8 mouse cellular contexts compared by ENCODE assay signal in the genomic region with DNA sequence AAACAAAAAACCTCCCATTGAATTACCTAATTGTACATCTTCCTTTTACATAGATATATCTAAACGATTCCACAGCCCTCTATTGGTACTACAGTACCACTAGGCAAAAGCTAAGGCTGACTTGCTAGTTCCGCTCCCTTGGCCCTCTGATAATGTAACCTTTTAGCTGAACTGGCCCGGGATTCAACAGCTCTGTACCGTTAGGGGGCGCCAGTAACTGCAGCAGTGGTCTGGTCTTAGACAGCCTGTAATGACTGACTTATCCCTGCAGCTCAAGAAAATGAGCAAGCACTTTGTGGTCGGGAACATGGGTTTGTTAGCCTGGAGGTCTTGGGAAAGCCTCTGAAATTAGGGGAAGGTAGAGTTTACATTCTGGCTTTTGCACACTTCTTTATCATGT. TPM values are rescaled to one million over a fixed set of nuclear protein-coding genes. Genes with fewer than 3 reads are reported as not detected.
DNase-seq lines count a peak whose midpoint lies in the region; ATAC-seq and TF ChIP-seq lines count a peak whose summit lies in the region.
"Had no signal": no experiment of that assay in that cellular context is flagged by ENCODE, and none has a peak within 500 bp of the region (broad histone marks: within the 10 kb centered on the region; RNA-seq: fewer than 3 reads in every experiment).

No protein-coding gene starts in this region.

- H3K27me3 ChIP-seq in cerebellum, adult 2 months (ENCODE audit: control insufficient read depth, insufficient read depth, low read length), result no peaks in the 10 kb centered on the region
- no peaks in the 10 kb centered on the region for H3K27me3 ChIP-seq in intestine, postnatal 0 days (replicated peaks; ENCODE audit: control insufficient read depth, insufficient read depth, low read length)
- H3K27me3 ChIP-seq: megakaryocyte, embryonic 14.5 days had no signal

- H3K4me2 ChIP-seq in intestine, postnatal 0 days (replicated peaks; ENCODE audit: low read depth), result no peak overlapping the region

- H3K9me3 ChIP-seq in intestine, postnatal 0 days (ENCODE audit: control insufficient read depth), result no peaks in the 10 kb centered on the region
- H3K9me3 ChIP-seq: megakaryocyte, embryonic 14.5 days had no signal

- TF ChIP-seq CTCF in cerebellum, adult 2 months (IDR thresholded peaks at IDR 0.05; ENCODE audit: borderline replicate concordance, insufficient read depth, low read depth, low read length), result peak; percentile 37; the same call in 1 of the 2 replicates
- TF ChIP-seq CTCF in intestine, postnatal 0 days (IDR thresholded peaks at IDR 0.05; ENCODE audit: low read depth), result peak; percentile 73

- no peak overlapping the region for H3K27ac ChIP-seq in cerebellum, adult 2 months (ENCODE audit: insufficient read depth, low read length)
- H3K27ac ChIP-seq in intestine, postnatal 0 days (ENCODE audit: low read depth, low read length), result no peak overlapping the region

- H3K4me3 ChIP-seq in cerebellum, adult 2 months (replicated peaks; ENCODE audit: insufficient read depth, low read depth, low read length), result no peak overlapping the region
- H3K4me3 ChIP-seq in intestine, postnatal 0 days (ENCODE audit: low read depth, low read length), result no peak overlapping the region
- H3K4me3 ChIP-seq: megakaryocyte, embryonic 14.5 days had no signal

- DNase-seq in left cerebral cortex, postnatal 14 days (ENCODE audit: low spot score in 2 of 2), result peak; percentile 8 to 18
- no peak for DNase-seq in left cerebral cortex, postnatal 36 days (ENCODE audit: low spot score in 2 of 2)
- peak; percentile 68 for DNase-seq in NIH3T3 (ENCODE audit: low read depth)
- peak; percentile 19 to 30 for DNase-seq in cerebellum, adult 2 months
- DNase-seq in lung, postnatal 36 days, result peak; percentile 58

- no peak for ATAC-seq in intestine, postnatal 0 days
- ATAC-seq in activated CD4-positive, CD25-positive, alpha-beta regulatory T cell, adult 4 months, result no peak

- H3K9ac ChIP-seq in intestine, postnatal 0 days (ENCODE audit: low read depth, low read length), result no peak overlapping the region

- H3K4me1 ChIP-seq in cerebellum, adult 2 months (ENCODE audit: control insufficient read depth, insufficient read depth, low read length), result no peaks in the 10 kb centered on the region
- H3K4me1 ChIP-seq in intestine, postnatal 0 days (replicated peaks; ENCODE audit: control insufficient read depth, insufficient read depth, low read length), result no peaks in the 10 kb centered on the region

- 50% methylated on average over 6 of the region's 6 CpGs for WGBS in cerebellum, adult 2 months
- WGBS in intestine, postnatal 0 days, result 54% methylated on average over 6 of the region's 6 CpGs

- H3K36me3 ChIP-seq in intestine, postnatal 0 days (ENCODE audit: control insufficient read depth, insufficient read depth), result no peaks in the 10 kb centered on the region

- intact Hi-C loops in left cerebral cortex, postnatal 14 days (cut with DNase I), result no loop called here
- intact Hi-C loops in left cerebral cortex, postnatal 36 days (cut with DNase I), result loop anchor here (2.0 kb wide), 1 partner anchor 924 kb away; no protein-coding TSS in a partner anchor

- TF ChIP-seq POLR2A in cerebellum, adult 2 months (IDR thresholded peaks at IDR 0.05; ENCODE audit: borderline replicate concordance, insufficient read depth, low read length), result no peak

RNA-seq across cellular contexts. Expression of a gene that starts 39.9 kb away (rescaled TPM):
- 10 to 100 TPM; 42.8 to 51.2 TPM for total RNA-seq in left cerebral cortex, postnatal 14 days (2021)
- 10 to 100 TPM; 21.4 to 26.5 TPM for total RNA-seq in left cerebral cortex, postnatal 36 days (2021)
- polyA plus RNA-seq in cerebellum, adult 2 months (2012; rRNA removed), result 9.0 and 11.6 TPM in 2 replicates
- 193 and 200 TPM in 2 replicates for polyA plus RNA-seq in intestine, postnatal 0 days (2015; fragmentation: Nextera tagmentation; extraction: Ambion mirVana)
- polyA plus RNA-seq in activated CD4-positive, CD25-positive, alpha-beta regulatory T cell, adult 4 months (2017; shearing (Covaris generic)), result not detected

RNA-seq across cellular contexts. Expression of a gene that starts 56.1 kb away (rescaled TPM):
- 10 to 100 TPM; 49.3 to 51.7 TPM for total RNA-seq in left cerebral cortex, postnatal 14 days (2021)
- 10 to 100 TPM; 47.4 to 51.7 TPM for total RNA-seq in left cerebral cortex, postnatal 36 days (2021)
- polyA plus RNA-seq in cerebellum, adult 2 months (2012; rRNA removed), result 42.8 and 47.0 TPM in 2 replicates
- 12.0 and 12.1 TPM in 2 replicates for polyA plus RNA-seq in intestine, postnatal 0 days (2015; fragmentation: Nextera tagmentation; extraction: Ambion mirVana)
- polyA plus RNA-seq in activated CD4-positive, CD25-positive, alpha-beta regulatory T cell, adult 4 months (2017; shearing (Covaris generic)), result 1 to 10 TPM; 6.4 to 10.0 TPM

Comparison
In these comparisons a context has a peak if more than half of its experiments do, and no peak if none do; other contexts are left out.
1. DNase-seq: peak in left cerebral cortex, postnatal 14 days (2 of 2), NIH3T3 (single experiment), cerebellum, adult 2 months (2 of 2) and lung, postnatal 36 days (single experiment); none in left cerebral cortex, postnatal 36 days (0 of 2).
2. RNA of a gene that starts 39.9 kb away (polyA plus RNA-seq): 193 to 200 TPM in intestine, postnatal 0 days; 9.0 to 11.6 TPM in cerebellum, adult 2 months and not detected in activated CD4-positive, CD25-positive, alpha-beta regulatory T cell, adult 4 months; every median in the first group is over 10 times any median in the second.